Mouse (Mus musculus) splenic B cell, adult 2 months (primary cell): ENCODE results near the gene Tmem151b.

Experiments used
- DNase-seq: peaks from one replicate; pipeline ENCODE4 v3.0.0-alpha.2; 2011; ENCODE audit warnings: low read depth, low spot score
- H3K27me3 ChIP-seq: 2 replicates; pipeline ENCODE4 v1.6.1; 2012; ENCODE audit warnings: mild to moderate bottlenecking, low read length, moderate library complexity, mixed read lengths; ENCODE audit not compliant: control insufficient read depth, poor library complexity, insufficient read depth, severe bottlenecking
- H3K36me3 ChIP-seq: 2 replicates; pipeline ENCODE4 v1.6.1; 2012; ENCODE audit warnings: mild to moderate bottlenecking, low read length, moderate library complexity, mixed read lengths; ENCODE audit not compliant: control insufficient read depth, poor library complexity, insufficient read depth, severe bottlenecking

The Tmem151b gene

DNA sequence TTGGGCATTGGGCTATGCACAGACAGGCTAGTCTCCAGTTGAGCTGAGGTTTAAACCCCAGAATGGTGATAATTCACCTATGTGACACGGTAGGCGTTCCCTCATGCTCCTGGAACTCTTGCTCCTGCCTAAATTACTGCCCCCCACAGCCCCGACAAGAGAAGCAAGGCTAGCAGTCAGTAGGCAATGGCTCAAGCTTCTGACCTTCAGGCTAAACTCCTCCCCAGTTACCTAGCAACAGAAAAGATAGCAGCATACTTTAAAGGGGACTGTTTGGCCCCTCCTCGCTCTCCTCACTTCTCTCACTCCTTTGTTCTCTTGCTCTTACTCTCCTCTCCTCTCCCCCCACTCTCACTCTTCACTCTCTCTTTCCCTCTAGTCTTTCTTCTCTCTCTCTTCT lies 48.5 kb downstream of the Tmem151b start:
- no peaks in the 10 kb centered on the region for H3K27me3 ChIP-seq
- DNase-seq, result no peak
- no peaks in the 10 kb centered on the region for H3K36me3 ChIP-seq

DNA sequence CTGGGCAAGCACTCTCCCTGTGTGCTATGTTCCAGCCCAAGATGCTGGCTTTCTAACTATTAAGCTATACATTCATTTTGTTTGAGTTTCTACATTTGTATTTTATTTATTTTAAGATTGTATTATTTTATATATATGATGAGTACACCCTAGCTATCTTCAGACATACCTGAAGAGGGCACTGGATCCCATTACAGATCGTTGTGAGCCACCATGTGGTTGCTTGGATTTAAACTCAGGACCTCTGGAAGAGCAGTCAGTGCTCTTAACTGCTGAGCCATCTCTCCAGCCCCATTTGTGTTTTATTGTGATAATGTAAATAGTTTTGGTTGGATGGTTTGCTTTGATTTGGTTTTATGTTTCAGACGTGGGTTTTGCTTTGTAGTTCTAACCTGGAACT lies 50.0 kb downstream of the Tmem151b start:
- no peaks in the 10 kb centered on the region for H3K36me3 ChIP-seq
- no peak for DNase-seq
- no peaks in the 10 kb centered on the region for H3K27me3 ChIP-seq

GRCm38 (mm10) chr17:45498397-45498796 lies 51.1 kb downstream of the Tmem151b start:
- no peak for DNase-seq

GRCm38 (mm10) chr17:45495398-45495797 lies 54.1 kb downstream of the Tmem151b start:
- H3K36me3 ChIP-seq, result no peaks in the 10 kb centered on the region
- no peak for DNase-seq
- H3K27me3 ChIP-seq, result no peaks in the 10 kb centered on the region

More at GRCm38 (mm10) chr17:45498397-45498796, 51.1 kb downstream of the Tmem151b start:
- Histone ChIP-seq H3K27me3 (no peaks in the 10 kb centered on the region), H3K36me3 (no peaks in the 10 kb centered on the region)
